Mouse (Mus musculus): ENCODE measurements at regions not wholly inside any gene's neighbourhood (a gene's known extent, or its start where the extent isn't known, plus 50 kb on each side); places are given as distances from the start of the nearest gene placed in this dataset.

- Histone ChIP-seq H3K9me3 (ENCODE audit: control insufficient read depth, low read length) (0 out of 2 replicates have a peak, but pooled peaks cover 4% of the 10 kb centered on the region), H3K4me3 (replicated peaks; ENCODE audit: low read depth, low read length) (no peak overlapping the region), H3K27ac (replicated peaks; ENCODE audit: low read depth, low read length) (no peak overlapping the region), H3K4me1 (ENCODE audit: control insufficient read depth, insufficient read depth, low read length) (no peaks in the 10 kb centered on the region), H3K36me3 (ENCODE audit: control insufficient read depth, insufficient read depth, low read length) (no peaks in the 10 kb centered on the region), H3K9ac (replicated peaks; ENCODE audit: low read length) (no peak overlapping the region), H3K27me3 (ENCODE audit: control insufficient read depth, insufficient read depth, low read length) (no peaks in the 10 kb centered on the region), H3K4me2 (ENCODE audit: low read length) (no peak overlapping the region)
- 79% methylated on average over 18 of the region's 18 CpGs for WGBS
- DNase-seq (no peak), ATAC-seq (ENCODE audit: low FRiP score, low TSS enrichment) (no peak)
These were observed 116.6 kb downstream of the Lmo4 start for GRCm38 (mm10) chr3:144088261-144088884.

GRCm38 (mm10) chr3:144087771-144088170 is 117.2 kb downstream of the Lmo4 start:
- Histone ChIP-seq H3K4me3 (replicated peaks; ENCODE audit: low read depth, low read length) (no peak overlapping the region), H3K36me3 (ENCODE audit: control insufficient read depth, insufficient read depth, low read length) (no peaks in the 10 kb centered on the region), H3K9me3 (ENCODE audit: control insufficient read depth, low read length) (0 out of 2 replicates have a peak, but pooled peaks cover 4% of the 10 kb centered on the region), H3K27me3 (ENCODE audit: control insufficient read depth, insufficient read depth, low read length) (no peaks in the 10 kb centered on the region), H3K4me1 (ENCODE audit: control insufficient read depth, insufficient read depth, low read length) (no peaks in the 10 kb centered on the region), H3K4me2 (ENCODE audit: low read length) (no peak overlapping the region), H3K27ac (replicated peaks; ENCODE audit: low read depth, low read length) (no peak overlapping the region), H3K9ac (replicated peaks; ENCODE audit: low read length) (no peak overlapping the region)
- no peak for DNase-seq
- no peak for ATAC-seq (ENCODE audit: low FRiP score, low TSS enrichment)
- WGBS = 83% methylated on average over 7 of the region's 7 CpGs

GRCm38 (mm10) chr3:144086176-144086575 is 118.8 kb downstream of the Lmo4 start:
- Histone ChIP-seq H3K27ac (replicated peaks; ENCODE audit: low read depth, low read length) (no peak overlapping the region), H3K27me3 (ENCODE audit: control insufficient read depth, insufficient read depth, low read length) (no peaks in the 10 kb centered on the region), H3K4me3 (replicated peaks; ENCODE audit: low read depth, low read length) (no peak overlapping the region), H3K9ac (replicated peaks; ENCODE audit: low read length) (no peak overlapping the region), H3K9me3 (ENCODE audit: control insufficient read depth, low read length) (0 out of 2 replicates have a peak, but pooled peaks cover 4% of the 10 kb centered on the region), H3K4me1 (ENCODE audit: control insufficient read depth, insufficient read depth, low read length) (no peaks in the 10 kb centered on the region), H3K36me3 (ENCODE audit: control insufficient read depth, insufficient read depth, low read length) (no peaks in the 10 kb centered on the region), H3K4me2 (ENCODE audit: low read length) (no peak overlapping the region)
- DNase-seq (no peak), ATAC-seq (ENCODE audit: low FRiP score, low TSS enrichment) (no peak)
- 73% methylated on average over 3 of the region's 3 CpGs for WGBS

GRCm38 (mm10) chr3:144079960-144080359 is 125.1 kb downstream of the Lmo4 start:
- no peak for ATAC-seq (ENCODE audit: low FRiP score, low TSS enrichment)
- no peaks in the 10 kb centered on the region for H3K36me3 ChIP-seq (ENCODE audit: control insufficient read depth, insufficient read depth, low read length)
- no peaks in the 10 kb centered on the region for H3K4me1 ChIP-seq (ENCODE audit: control insufficient read depth, insufficient read depth, low read length)
- 0 out of 2 replicates have a peak, but pooled peaks cover 4% of the 10 kb centered on the region for H3K9me3 ChIP-seq (ENCODE audit: control insufficient read depth, low read length)
- no peaks in the 10 kb centered on the region for H3K27me3 ChIP-seq (ENCODE audit: control insufficient read depth, insufficient read depth, low read length)
- no peak overlapping the region for H3K9ac ChIP-seq (replicated peaks; ENCODE audit: low read length)
- WGBS = 97% methylated on average over 3 of the region's 3 CpGs
- no peak overlapping the region for H3K27ac ChIP-seq (replicated peaks; ENCODE audit: low read depth, low read length)
- no peak for DNase-seq
- no peak overlapping the region for H3K4me2 ChIP-seq (ENCODE audit: low read length)
- no peak overlapping the region for H3K4me3 ChIP-seq (replicated peaks; ENCODE audit: low read depth, low read length)

GRCm38 (mm10) chr3:144078198-144078935 is 126.7 kb downstream of the Lmo4 start:
- Histone ChIP-seq H3K4me3 (replicated peaks; ENCODE audit: low read depth, low read length) (no peak overlapping the region), H3K36me3 (ENCODE audit: control insufficient read depth, insufficient read depth, low read length) (no peaks in the 10 kb centered on the region), H3K4me1 (ENCODE audit: control insufficient read depth, insufficient read depth, low read length) (no peaks in the 10 kb centered on the region), H3K9me3 (ENCODE audit: control insufficient read depth, low read length) (no peaks in the 10 kb centered on the region), H3K9ac (replicated peaks; ENCODE audit: low read length) (no peak overlapping the region), H3K4me2 (ENCODE audit: low read length) (no peak overlapping the region), H3K27ac (replicated peaks; ENCODE audit: low read depth, low read length) (no peak overlapping the region), H3K27me3 (ENCODE audit: control insufficient read depth, insufficient read depth, low read length) (no peaks in the 10 kb centered on the region)
- DNase-seq (no peak), ATAC-seq (ENCODE audit: low FRiP score, low TSS enrichment) (no peak)
- 79% methylated on average over 13 of the region's 13 CpGs for WGBS

GRCm38 (mm10) chr3:144069979-144070540 is 135.0 kb downstream of the Lmo4 start:
- no peak for ATAC-seq (ENCODE audit: low FRiP score, low TSS enrichment)
- Histone ChIP-seq H3K9me3 (ENCODE audit: control insufficient read depth, low read length) (no peaks in the 10 kb centered on the region), H3K36me3 (ENCODE audit: control insufficient read depth, insufficient read depth, low read length) (no peaks in the 10 kb centered on the region), H3K9ac (replicated peaks; ENCODE audit: low read length) (no peak overlapping the region), H3K4me1 (ENCODE audit: control insufficient read depth, insufficient read depth, low read length) (no peaks in the 10 kb centered on the region), H3K27me3 (ENCODE audit: control insufficient read depth, insufficient read depth, low read length) (no peaks in the 10 kb centered on the region), H3K27ac (replicated peaks; ENCODE audit: low read depth, low read length) (no peak overlapping the region), H3K4me2 (ENCODE audit: low read length) (no peak overlapping the region), H3K4me3 (replicated peaks; ENCODE audit: low read depth, low read length) (no peak overlapping the region)
- WGBS = 79% methylated on average over 10 of the region's 10 CpGs
- no peak for DNase-seq

GRCm38 (mm10) chr3:144067016-144067415 is 138.0 kb downstream of the Lmo4 start:
- 81% methylated on average over 3 of the region's 3 CpGs for WGBS

GRCm38 (mm10) chr3:144058106-144058505 is 146.9 kb downstream of the Lmo4 start:
- 82% methylated on average over 4 of the region's 4 CpGs for WGBS
- no peak overlapping the region for H3K4me3 ChIP-seq (replicated peaks; ENCODE audit: low read depth, low read length)
- no peak overlapping the region for H3K9ac ChIP-seq (replicated peaks; ENCODE audit: low read length)
- H3K4me1 ChIP-seq (ENCODE audit: control insufficient read depth, insufficient read depth, low read length) = no peaks in the 10 kb centered on the region
- no peaks in the 10 kb centered on the region for H3K9me3 ChIP-seq (ENCODE audit: control insufficient read depth, low read length)
- no peak for ATAC-seq (ENCODE audit: low FRiP score, low TSS enrichment)
- H3K4me2 ChIP-seq (ENCODE audit: low read length) = no peak overlapping the region
- H3K27ac ChIP-seq (replicated peaks; ENCODE audit: low read depth, low read length) = no peak overlapping the region
- no peaks in the 10 kb centered on the region for H3K27me3 ChIP-seq (ENCODE audit: control insufficient read depth, insufficient read depth, low read length)
- no peak for DNase-seq
- H3K36me3 ChIP-seq (ENCODE audit: control insufficient read depth, insufficient read depth, low read length) = no peaks in the 10 kb centered on the region

More at GRCm38 (mm10) chr3:144067016-144067415, 138.0 kb downstream of the Lmo4 start:
- Histone ChIP-seq H3K27me3 (ENCODE audit: control insufficient read depth, insufficient read depth, low read length) (no peaks in the 10 kb centered on the region), H3K9ac (replicated peaks; ENCODE audit: low read length) (no peak overlapping the region), H3K36me3 (ENCODE audit: control insufficient read depth, insufficient read depth, low read length) (no peaks in the 10 kb centered on the region), H3K9me3 (ENCODE audit: control insufficient read depth, low read length) (no peaks in the 10 kb centered on the region), H3K27ac (replicated peaks; ENCODE audit: low read depth, low read length) (no peak overlapping the region), H3K4me2 (ENCODE audit: low read length) (no peak overlapping the region), H3K4me3 (replicated peaks; ENCODE audit: low read depth, low read length) (no peak overlapping the region), H3K4me1 (ENCODE audit: control insufficient read depth, insufficient read depth, low read length) (no peaks in the 10 kb centered on the region)
- ATAC-seq (ENCODE audit: low FRiP score, low TSS enrichment) (no peak), DNase-seq (no peak)

All from midbrain, embryonic 14.5 days (tissue).